Mouse (Mus musculus): ENCODE data around the gene Vegfb.
A peak's percentile ranks its signal among the peaks of the same experiment; 100 is the strongest.

The Vegfb gene

DNA sequence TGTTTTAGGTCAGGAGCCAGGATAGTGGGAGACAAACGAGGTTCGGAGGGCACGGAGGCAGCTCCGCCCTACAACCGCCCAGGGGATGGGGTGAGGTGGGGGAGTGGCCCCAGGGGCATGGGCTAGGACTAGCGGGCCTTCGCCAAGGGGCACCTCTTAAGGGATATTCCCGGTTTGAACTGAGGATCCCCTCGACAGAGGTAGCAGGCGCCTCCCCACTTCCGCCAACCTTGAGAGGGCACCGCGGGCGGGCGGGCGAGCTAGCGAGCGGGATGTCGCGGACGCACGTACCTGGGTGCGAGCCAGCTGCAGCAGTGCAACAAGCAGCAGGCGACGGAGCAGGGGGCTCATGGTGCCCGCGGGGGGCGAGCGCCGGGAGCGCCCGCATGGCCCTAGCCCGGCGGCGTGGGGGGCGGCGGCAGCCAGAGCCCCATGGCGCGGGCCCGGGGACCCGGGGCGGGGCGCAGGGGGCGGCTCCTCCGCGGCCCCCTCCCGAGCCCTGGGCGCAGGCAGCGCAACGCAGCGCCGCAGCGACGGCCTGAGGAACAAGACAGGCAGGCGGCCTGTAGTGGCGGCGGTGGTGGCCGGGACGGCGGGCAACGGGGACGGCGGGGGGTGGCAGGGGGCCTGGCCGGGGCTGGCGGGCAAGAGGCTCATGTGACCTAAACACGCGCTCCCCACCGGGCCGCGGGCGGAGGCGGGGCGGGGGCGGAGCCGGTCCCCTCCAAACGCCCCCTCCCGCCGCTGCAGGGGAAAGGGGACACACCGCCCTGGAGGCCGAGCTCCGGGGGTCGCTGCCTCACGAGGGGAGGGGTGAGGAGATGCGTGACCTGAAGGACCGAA is at the start of gene Vegfb:
Vegfb (minus strand) TSS at position 591 of the 843 bp plus-strand sequence.
- Histone ChIP-seq H3K36me3 (ENCODE audit: insufficient read depth, low read length) (peaks cover 47% of the 10 kb centered on the region), H3K4me1 (replicated peaks; ENCODE audit: low read depth, low read length) (peaks cover 83% of the 10 kb centered on the region)
- TF ChIP-seq POU5F1 (IDR thresholded peaks at IDR 0.05; ENCODE audit: borderline replicate concordance, low read length): no peak
- no peak for TF ChIP-seq NANOG (IDR thresholded peaks at IDR 0.05; ENCODE audit: borderline replicate concordance, low read length)
- TF ChIP-seq CTCF (conservative IDR thresholded peaks at IDR 0.05; ENCODE audit: low read length): no peak

DNA sequence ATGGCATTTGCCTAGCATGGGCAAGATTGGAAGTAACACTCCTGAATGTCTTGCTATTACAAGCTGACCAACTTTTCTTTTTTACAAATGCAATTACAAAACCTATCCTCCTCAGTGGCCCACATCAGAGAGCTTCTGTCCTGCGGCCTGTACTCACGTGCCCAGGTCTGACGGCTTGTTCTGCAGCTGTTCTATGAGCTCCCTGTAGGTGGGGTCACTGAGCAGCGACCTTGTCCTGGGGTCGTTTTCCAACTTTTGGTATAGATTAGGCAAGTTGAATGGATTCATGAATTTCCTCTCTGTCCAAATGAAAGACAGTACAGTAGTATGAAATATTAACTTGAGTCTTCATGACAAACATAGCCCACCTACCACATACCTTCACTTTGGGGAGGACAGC is 46.6 kb upstream of the Vegfb start:
- Histone ChIP-seq H3K36me3 (ENCODE audit: insufficient read depth, low read length) (peaks cover 98% of the 10 kb centered on the region), H3K4me3 (replicated peaks; ENCODE audit: low read length) (no peak overlapping the region), H3K27me3 (ENCODE audit: insufficient read depth, low read length) (no peaks in the 10 kb centered on the region), H3K4me1 (replicated peaks; ENCODE audit: low read depth, low read length) (peaks cover 61% of the 10 kb centered on the region), H3K9me3 (ENCODE audit: low read length) (no peaks in the 10 kb centered on the region)
- TF ChIP-seq POU5F1 (IDR thresholded peaks at IDR 0.05; ENCODE audit: borderline replicate concordance, low read length) (no peak), CTCF (conservative IDR thresholded peaks at IDR 0.05; ENCODE audit: low read length) (peak; percentile 35), NANOG (IDR thresholded peaks at IDR 0.05; ENCODE audit: borderline replicate concordance, low read length) (no peak)

More for the DNA sequence above, at the start of gene Vegfb:
- Histone ChIP-seq H3K4me3 (replicated peaks; ENCODE audit: low read length) (peak within 1 kb of the TSS; percentile 86), H3K27me3 (ENCODE audit: insufficient read depth, low read length) (no peaks in the 10 kb centered on the region), H3K9me3 (ENCODE audit: low read length) (no peaks in the 10 kb centered on the region)

DNA sequence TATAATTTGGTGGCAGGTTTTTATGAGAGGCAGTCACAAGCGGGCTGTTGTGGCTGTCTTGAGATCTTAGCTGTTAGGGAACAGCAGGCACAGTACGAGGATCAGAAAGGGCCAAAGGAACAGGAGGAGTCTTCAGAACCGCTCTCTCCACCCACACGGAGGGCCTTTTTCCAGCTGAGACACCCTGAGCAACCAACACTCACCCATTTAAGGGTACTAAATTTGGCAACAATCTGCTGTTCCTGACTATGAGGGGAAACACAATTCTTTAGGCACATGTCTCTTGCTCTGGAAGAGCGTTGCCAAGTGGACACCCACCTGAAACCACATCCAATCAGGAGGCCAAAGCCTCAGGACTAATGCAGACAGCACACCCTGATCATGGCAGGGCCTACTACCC is 42.1 kb upstream of the Vegfb start:
- TF ChIP-seq CTCF (conservative IDR thresholded peaks at IDR 0.05; ENCODE audit: low read length) (no peak), NANOG (IDR thresholded peaks at IDR 0.05; ENCODE audit: borderline replicate concordance, low read length) (no peak), POU5F1 (IDR thresholded peaks at IDR 0.05; ENCODE audit: borderline replicate concordance, low read length) (no peak)
- Histone ChIP-seq H3K9me3 (ENCODE audit: low read length) (no peaks in the 10 kb centered on the region), H3K27me3 (ENCODE audit: insufficient read depth, low read length) (no peaks in the 10 kb centered on the region), H3K4me3 (replicated peaks; ENCODE audit: low read length) (no peak overlapping the region), H3K36me3 (ENCODE audit: insufficient read depth, low read length) (peaks cover 98% of the 10 kb centered on the region), H3K4me1 (replicated peaks; ENCODE audit: low read depth, low read length) (peaks cover 47% of the 10 kb centered on the region)

DNA sequence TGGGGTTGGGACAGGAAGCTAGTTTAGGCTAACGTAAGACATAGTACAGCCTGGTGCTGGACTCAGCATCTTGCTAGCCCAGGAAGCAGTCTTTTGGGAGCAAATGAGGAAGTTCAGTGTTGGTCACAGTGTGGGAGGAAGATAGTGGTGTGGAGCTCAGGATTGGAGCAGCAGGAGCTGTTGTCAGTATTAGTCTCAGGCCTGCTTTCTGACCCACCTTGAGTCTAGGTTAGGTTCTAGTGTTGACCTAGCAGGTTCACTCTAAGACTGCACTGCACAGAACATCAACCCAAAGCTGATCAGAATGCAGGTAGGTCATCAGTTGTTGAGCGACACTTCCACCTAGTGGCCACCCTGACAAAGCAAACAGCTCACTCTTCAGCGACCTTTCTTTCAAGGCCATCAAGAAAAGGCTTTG is 32.8 kb upstream of the Vegfb start:
- H3K4me1 ChIP-seq (replicated peaks; ENCODE audit: low read depth, low read length): peaks cover 17% of the 10 kb centered on the region
- H3K9me3 ChIP-seq (ENCODE audit: low read length): peaks cover 23% of the 10 kb centered on the region
- no peaks in the 10 kb centered on the region for H3K27me3 ChIP-seq (ENCODE audit: insufficient read depth, low read length)
- H3K4me3 ChIP-seq (replicated peaks; ENCODE audit: low read length): no peak overlapping the region
- TF ChIP-seq POU5F1 (IDR thresholded peaks at IDR 0.05; ENCODE audit: borderline replicate concordance, low read length): no peak
- TF ChIP-seq NANOG (IDR thresholded peaks at IDR 0.05; ENCODE audit: borderline replicate concordance, low read length): no peak
- TF ChIP-seq CTCF (conservative IDR thresholded peaks at IDR 0.05; ENCODE audit: low read length): peak; percentile 57
- peaks cover 87% of the 10 kb centered on the region for H3K36me3 ChIP-seq (ENCODE audit: insufficient read depth, low read length)

DNA sequence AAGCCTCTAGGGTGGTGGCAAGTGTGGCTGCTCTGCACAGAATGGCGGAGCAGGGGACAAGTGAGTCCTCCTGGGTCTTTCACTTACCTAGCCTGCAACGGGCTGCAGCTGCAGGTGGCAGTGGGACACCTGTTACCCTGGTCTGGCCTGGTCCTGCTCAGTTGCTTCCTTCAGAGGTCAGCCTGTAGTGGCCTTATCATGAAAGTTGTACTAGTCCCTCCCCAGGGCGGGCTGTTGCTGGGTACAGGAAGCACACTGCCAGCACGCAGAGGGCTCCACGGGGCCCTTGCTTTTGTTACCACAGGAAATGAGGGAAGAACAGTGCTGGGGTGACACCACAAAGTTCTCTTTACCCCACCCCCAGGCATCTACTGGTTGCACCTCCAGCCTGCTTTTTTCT is 31.7 kb upstream of the Vegfb start, which contains the start of gene Fermt3:
Fermt3 (minus strand) TSS at position 279 of the 400 bp plus-strand sequence.
- peaks cover 23% of the 10 kb centered on the region for H3K9me3 ChIP-seq (ENCODE audit: low read length)
- peaks cover 79% of the 10 kb centered on the region for H3K36me3 ChIP-seq (ENCODE audit: insufficient read depth, low read length)
- no peaks in the 10 kb centered on the region for H3K27me3 ChIP-seq (ENCODE audit: insufficient read depth, low read length)
- no peak within 1 kb of the TSS for H3K4me3 ChIP-seq (replicated peaks; ENCODE audit: low read length)
- TF ChIP-seq POU5F1 (IDR thresholded peaks at IDR 0.05; ENCODE audit: borderline replicate concordance, low read length): no peak
- TF ChIP-seq NANOG (IDR thresholded peaks at IDR 0.05; ENCODE audit: borderline replicate concordance, low read length): no peak
- no peak for TF ChIP-seq CTCF (conservative IDR thresholded peaks at IDR 0.05; ENCODE audit: low read length)
- H3K4me1 ChIP-seq (replicated peaks; ENCODE audit: low read depth, low read length): peaks cover 23% of the 10 kb centered on the region

DNA sequence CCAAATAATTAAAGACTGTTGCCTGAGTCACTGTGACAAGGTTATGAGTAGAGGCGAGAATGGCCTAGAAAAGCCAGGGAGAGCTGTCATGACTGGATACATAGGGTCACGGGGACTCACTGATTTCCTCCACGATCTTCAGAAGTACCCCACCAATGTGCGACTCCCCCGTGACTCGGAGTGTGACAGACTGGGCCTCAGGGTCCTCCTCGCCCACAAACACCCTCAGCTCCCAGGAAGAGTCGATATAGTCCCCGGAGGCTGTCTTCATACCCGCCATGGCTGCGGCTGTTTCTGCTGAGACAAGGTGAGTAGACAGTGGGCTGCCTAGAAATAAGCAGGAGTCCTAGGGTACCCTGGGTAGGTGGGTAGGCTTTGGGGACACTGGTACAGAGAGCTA is 31.1 kb upstream of the Vegfb start:
- Histone ChIP-seq H3K9me3 (ENCODE audit: low read length) (peaks cover 23% of the 10 kb centered on the region), H3K4me1 (replicated peaks; ENCODE audit: low read depth, low read length) (peaks cover 29% of the 10 kb centered on the region), H3K36me3 (ENCODE audit: insufficient read depth, low read length) (peaks cover 78% of the 10 kb centered on the region), H3K27me3 (ENCODE audit: insufficient read depth, low read length) (no peaks in the 10 kb centered on the region), H3K4me3 (replicated peaks; ENCODE audit: low read length) (no peak overlapping the region)
- TF ChIP-seq POU5F1 (IDR thresholded peaks at IDR 0.05; ENCODE audit: borderline replicate concordance, low read length) (no peak), NANOG (IDR thresholded peaks at IDR 0.05; ENCODE audit: borderline replicate concordance, low read length) (no peak), CTCF (conservative IDR thresholded peaks at IDR 0.05; ENCODE audit: low read length) (no peak)

DNA sequence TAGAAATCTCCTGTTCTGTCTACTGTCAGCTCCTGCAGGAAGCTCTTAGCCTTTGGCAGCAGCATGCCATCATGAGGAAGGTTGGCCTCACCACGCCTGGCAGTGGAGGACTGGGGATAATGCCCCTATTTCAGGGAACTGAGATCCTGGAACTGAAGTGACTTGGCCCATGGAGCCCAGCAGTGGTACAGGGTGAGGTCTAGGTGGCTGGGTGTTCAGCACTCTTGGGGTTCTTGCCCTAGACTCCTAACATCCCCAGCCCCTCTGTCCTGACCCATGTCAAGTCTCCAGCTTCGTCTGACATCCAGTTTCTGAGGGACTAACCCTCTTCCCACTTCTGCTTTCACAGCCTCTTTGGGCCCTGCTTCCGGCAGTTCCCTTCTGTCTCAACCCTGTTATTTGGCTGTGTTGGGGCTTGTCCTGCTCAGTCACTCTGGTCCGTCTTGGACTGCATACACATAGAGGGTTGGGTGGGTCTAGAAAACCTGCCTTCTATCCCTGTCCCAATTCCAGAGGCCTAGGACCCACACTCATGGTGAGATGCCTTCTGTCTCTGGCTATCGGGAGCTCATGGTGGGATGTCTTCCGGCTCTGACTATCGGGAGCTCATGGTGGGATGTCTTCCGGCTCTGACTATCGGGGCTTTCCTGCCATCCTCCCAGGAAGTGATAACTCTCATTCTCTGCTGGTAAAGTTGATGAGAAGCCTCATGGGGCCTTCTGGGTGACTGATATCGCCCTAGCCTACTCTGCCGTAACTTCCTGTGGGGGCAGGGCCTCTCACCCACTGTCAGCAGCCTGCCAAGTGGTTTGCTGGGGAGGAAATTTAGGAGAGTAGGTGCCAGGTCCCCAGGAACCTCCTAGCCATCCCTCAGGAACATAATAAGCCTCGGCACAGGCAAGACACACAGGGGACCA is 30.3 kb upstream of the Vegfb start:
- peaks cover 29% of the 10 kb centered on the region for H3K4me1 ChIP-seq (replicated peaks; ENCODE audit: low read depth, low read length)
- TF ChIP-seq NANOG (IDR thresholded peaks at IDR 0.05; ENCODE audit: borderline replicate concordance, low read length) (no peak), CTCF (conservative IDR thresholded peaks at IDR 0.05; ENCODE audit: low read length) (no peak), POU5F1 (IDR thresholded peaks at IDR 0.05; ENCODE audit: borderline replicate concordance, low read length) (no peak)
- H3K4me3 ChIP-seq (replicated peaks; ENCODE audit: low read length): no peak overlapping the region
- H3K9me3 ChIP-seq (ENCODE audit: low read length): peaks cover 23% of the 10 kb centered on the region
- no peaks in the 10 kb centered on the region for H3K27me3 ChIP-seq (ENCODE audit: insufficient read depth, low read length)
- peaks cover 71% of the 10 kb centered on the region for H3K36me3 ChIP-seq (ENCODE audit: insufficient read depth, low read length)

Data from E14TG2a.4 (cell line).